Mouse (Mus musculus): ENCODE measurements around the gene Rapgef4. TPM values are rescaled to one million over a fixed set of nuclear protein-coding genes. Genes with fewer than 3 reads are reported as not detected.

Gene Rapgef4
- polyA plus RNA-seq, 1 experiment from 2014 or later, result 2.1 TPM

GRCm38 (mm10) chr2:72252510-72253505 is 271.8 kb downstream of the Rapgef4 start:
- Histone ChIP-seq H3K27ac (no peak overlapping the region), H3K27me3 (ENCODE audit: poor library complexity, severe bottlenecking) (0 out of 2 replicates have a peak, but pooled peaks cover 2% of the 10 kb centered on the region), H3K4me3 (no peak overlapping the region), H3K36me3 (replicated peaks) (no peaks in the 10 kb centered on the region), H3K9me3 (no peaks in the 10 kb centered on the region), H3K4me1 (peaks cover 37% of the 10 kb centered on the region)
- DNase-seq (ENCODE audit: extremely low spot score, low spot score), result no peak
- 74% methylated on average over 18 of the region's 18 CpGs for WGBS

GRCm38 (mm10) chr2:72253882-72254281 is 272.8 kb downstream of the Rapgef4 start:
- peaks cover 37% of the 10 kb centered on the region for H3K4me1 ChIP-seq
- 77% methylated on average over 4 of the region's 4 CpGs for WGBS
- peak overlapping the region; percentile 48; the same call in 1 of the 2 replicates for H3K27ac ChIP-seq
- no peak overlapping the region for H3K4me3 ChIP-seq
- no peaks in the 10 kb centered on the region for H3K27me3 ChIP-seq (ENCODE audit: poor library complexity, severe bottlenecking)
- H3K9me3 ChIP-seq, result no peaks in the 10 kb centered on the region
- DNase-seq (ENCODE audit: extremely low spot score, low spot score), result no peak
- H3K36me3 ChIP-seq (replicated peaks), result no peaks in the 10 kb centered on the region

GRCm38 (mm10) chr2:72254813-72255582 is 274.0 kb downstream of the Rapgef4 start:
- 47% methylated on average over 14 of the region's 14 CpGs for WGBS
- peak overlapping the region; percentile 18; the same call in 1 of the 2 replicates for H3K4me3 ChIP-seq
- no peaks in the 10 kb centered on the region for H3K27me3 ChIP-seq (ENCODE audit: poor library complexity, severe bottlenecking)
- H3K9me3 ChIP-seq, result no peaks in the 10 kb centered on the region
- H3K4me1 ChIP-seq, result peaks cover 33% of the 10 kb centered on the region
- H3K36me3 ChIP-seq (replicated peaks), result no peaks in the 10 kb centered on the region
- H3K27ac ChIP-seq, result peak overlapping the region; percentile 51; the same call in 1 of the 2 replicates
- peak; percentile 49 for DNase-seq (ENCODE audit: extremely low spot score, low spot score)

GRCm38 (mm10) chr2:72260704-72261103 is 279.7 kb downstream of the Rapgef4 start:
- H3K9me3 ChIP-seq, result no peaks in the 10 kb centered on the region
- no peak overlapping the region for H3K4me3 ChIP-seq
- H3K27me3 ChIP-seq (ENCODE audit: poor library complexity, severe bottlenecking), result no peaks in the 10 kb centered on the region
- no peak for DNase-seq (ENCODE audit: extremely low spot score, low spot score)
- H3K36me3 ChIP-seq (replicated peaks), result no peaks in the 10 kb centered on the region
- no peak overlapping the region for H3K27ac ChIP-seq
- 89% methylated on average over 1 of the region's 1 CpGs for WGBS
- peaks cover 8% of the 10 kb centered on the region for H3K4me1 ChIP-seq

- Histone ChIP-seq H3K9me3 (no peaks in the 10 kb centered on the region), H3K4me3 (no peak overlapping the region), H3K4me1 (no peaks in the 10 kb centered on the region), H3K36me3 (replicated peaks) (no peaks in the 10 kb centered on the region), H3K27ac (no peak overlapping the region), H3K27me3 (ENCODE audit: poor library complexity, severe bottlenecking) (no peaks in the 10 kb centered on the region)
- DNase-seq (ENCODE audit: extremely low spot score, low spot score), result no peak
- WGBS, result 92% methylated on average over 6 of the region's 6 CpGs
Measured at GRCm38 (mm10) chr2:72262814-72263480, 281.9 kb downstream of the Rapgef4 start.

GRCm38 (mm10) chr2:72267390-72267789 is 286.4 kb downstream of the Rapgef4 start:
- WGBS, result 88% methylated on average over 6 of the region's 6 CpGs
- no peak overlapping the region for H3K4me3 ChIP-seq

GRCm38 (mm10) chr2:72269651-72270341 is 288.8 kb downstream of the Rapgef4 start:
- Histone ChIP-seq H3K9me3 (no peaks in the 10 kb centered on the region), H3K27me3 (ENCODE audit: poor library complexity, severe bottlenecking) (no peaks in the 10 kb centered on the region), H3K36me3 (replicated peaks) (no peaks in the 10 kb centered on the region), H3K4me3 (no peak overlapping the region), H3K27ac (no peak overlapping the region), H3K4me1 (no peaks in the 10 kb centered on the region)
- WGBS, result 76% methylated on average over 4 of the region's 4 CpGs
- no peak for DNase-seq (ENCODE audit: extremely low spot score, low spot score)

More at GRCm38 (mm10) chr2:72267390-72267789, 286.4 kb downstream of the Rapgef4 start:
- Histone ChIP-seq H3K9me3 (no peaks in the 10 kb centered on the region), H3K27me3 (ENCODE audit: poor library complexity, severe bottlenecking) (no peaks in the 10 kb centered on the region), H3K27ac (no peak overlapping the region), H3K4me1 (no peaks in the 10 kb centered on the region), H3K36me3 (replicated peaks) (no peaks in the 10 kb centered on the region)
- DNase-seq (ENCODE audit: extremely low spot score, low spot score), result no peak

- Histone ChIP-seq H3K27ac (no peak overlapping the region), H3K4me3 (no peak overlapping the region), H3K9me3 (no peaks in the 10 kb centered on the region), H3K36me3 (replicated peaks) (no peaks in the 10 kb centered on the region), H3K4me1 (no peaks in the 10 kb centered on the region), H3K27me3 (ENCODE audit: poor library complexity, severe bottlenecking) (peaks cover 9% of the 10 kb centered on the region; the same call in 1 of the 2 replicates)
- no peak for DNase-seq (ENCODE audit: extremely low spot score, low spot score)
- WGBS, result 88% methylated on average over 4 of the region's 4 CpGs
Measured at GRCm38 (mm10) chr2:72278247-72278873, 297.3 kb downstream of the Rapgef4 start.

GRCm38 (mm10) chr2:72280524-72280923 is 299.5 kb downstream of the Rapgef4 start:
- Histone ChIP-seq H3K27me3 (ENCODE audit: poor library complexity, severe bottlenecking) (peaks cover 26% of the 10 kb centered on the region), H3K36me3 (replicated peaks) (no peaks in the 10 kb centered on the region), H3K27ac (no peak overlapping the region), H3K4me3 (no peak overlapping the region), H3K4me1 (peaks cover 4% of the 10 kb centered on the region), H3K9me3 (no peaks in the 10 kb centered on the region)
- WGBS, result 96% methylated on average over 5 of the region's 5 CpGs
- DNase-seq (ENCODE audit: extremely low spot score, low spot score), result no peak

GRCm38 (mm10) chr2:72281971-72282370 is 300.9 kb downstream of the Rapgef4 start:
- Histone ChIP-seq H3K36me3 (replicated peaks) (no peaks in the 10 kb centered on the region), H3K27me3 (ENCODE audit: poor library complexity, severe bottlenecking) (peaks cover 26% of the 10 kb centered on the region), H3K4me1 (peaks cover 7% of the 10 kb centered on the region), H3K4me3 (no peak overlapping the region), H3K27ac (no peak overlapping the region), H3K9me3 (no peaks in the 10 kb centered on the region)
- no peak for DNase-seq (ENCODE audit: extremely low spot score, low spot score)
- WGBS, result 93% methylated on average over 14 of the region's 14 CpGs

- H3K9me3 ChIP-seq, result no peaks in the 10 kb centered on the region
- WGBS, result 84% methylated on average over 4 of the region's 4 CpGs
- DNase-seq (ENCODE audit: extremely low spot score, low spot score), result no peak
Measured at GRCm38 (mm10) chr2:72282733-72283132, 301.7 kb downstream of the Rapgef4 start.

More at GRCm38 (mm10) chr2:72282733-72283132, 301.7 kb downstream of the Rapgef4 start:
- Histone ChIP-seq H3K4me1 (peaks cover 14% of the 10 kb centered on the region), H3K36me3 (replicated peaks) (no peaks in the 10 kb centered on the region), H3K27me3 (ENCODE audit: poor library complexity, severe bottlenecking) (peaks cover 34% of the 10 kb centered on the region), H3K27ac (no peak overlapping the region), H3K4me3 (no peak overlapping the region)

All from forebrain, embryonic 10.5 days (tissue).